Mouse (Mus musculus) spleen, adult 2 months (tissue): ENCODE measurements around the gene Rnf207. TPM values are rescaled to one million over a fixed set of nuclear protein-coding genes. Genes with fewer than 3 reads are reported as not detected.

Source experiments
- DNase-seq, 2 experiments: peaks; one replicate each; pipeline versions ENCODE4 v3.0.0 to v3.0.0-alpha.2; 2012 to 2021; ENCODE audit warnings: low spot score in 2 of 2, low read depth in 1 of 2
- H3K27ac ChIP-seq: fragments of 200-500 bp; 2 replicates; pipeline ENCODE4 v1.5.1; 2012; ENCODE audit warnings: low read length, inconsistent platforms; ENCODE audit not compliant: insufficient read depth
- H3K27me3 ChIP-seq: fragments of 200-500 bp; 2 replicates; pipeline ENCODE4 v1.6.1; 2012; ENCODE audit warnings: mild to moderate bottlenecking, moderate library complexity, low read length, inconsistent platforms; ENCODE audit not compliant: control insufficient read depth, insufficient read depth
- H3K36me3 ChIP-seq: fragments of 200-500 bp; 2 replicates; pipeline ENCODE4 v1.6.1; 2012; ENCODE audit warnings: mild to moderate bottlenecking, low read length, inconsistent platforms; ENCODE audit not compliant: control insufficient read depth, insufficient read depth
- H3K4me1 ChIP-seq: fragments of 200-500 bp; 2 replicates; pipeline ENCODE4 v1.6.1; 2011; ENCODE audit warnings: inconsistent platforms; ENCODE audit not compliant: control insufficient read depth, insufficient read depth, insufficient read length
- H3K4me3 ChIP-seq: fragments of 200-500 bp; 2 replicates; pipeline ENCODE4 v1.5.1; 2011; ENCODE audit warnings: mild to moderate bottlenecking, inconsistent platforms; ENCODE audit not compliant: insufficient read depth, insufficient read length; ENCODE audit errors: extremely low read depth
- CTCF ChIP-seq: fragments of 200-500 bp; IDR thresholded peaks from 2 replicates; pipeline ENCODE4 v1.5.1; 2011; ENCODE audit warnings: mild to moderate bottlenecking, inconsistent platforms; ENCODE audit not compliant: insufficient read depth, insufficient read length, insufficient replicate concordance; ENCODE audit errors: extremely low read depth
- POLR2A ChIP-seq: fragments of 200-500 bp; IDR thresholded peaks from 2 replicates; pipeline ENCODE4 v1.6.1; 2011; ENCODE audit warnings: low read depth, low read length, inconsistent platforms
- WGBS: fragments of 180-500 bp; shearing (Covaris S2); methylation state at CpG from one replicate; pipeline ENCODE4 v1.1.7; 2018; 5-methylcytosine and 5-hydroxymethylcytosine counted together
- polyA plus RNA-seq: library from polyadenylated mRNA; depleted of rRNA; stranded (reverse); fragments of >200 nt; gene quantifications from 2 replicates; pipeline ENCODE4 v1.2.3, GENCODE M21; 2012; rRNA removed

The Rnf207 gene
- polyA plus RNA-seq, 1 experiment: 0.08 TPM

- WGBS: 75% methylated on average over 9 of the region's 9 CpGs
- Histone ChIP-seq H3K36me3 (no peaks in the 10 kb centered on the region), H3K4me1 (no peaks in the 10 kb centered on the region), H3K27ac (no peak overlapping the region), H3K4me3 (no peak overlapping the region), H3K27me3 (no peaks in the 10 kb centered on the region)
- no peak for TF ChIP-seq CTCF
- DNase-seq: no peak
Measured at GRCm38 (mm10) chr4:152262187-152262586, 56.6 kb downstream of the Rnf207 start.

- H3K4me1 ChIP-seq: no peaks in the 10 kb centered on the region
- no peak overlapping the region for H3K27ac ChIP-seq
- no peak for DNase-seq
- no peaks in the 10 kb centered on the region for H3K36me3 ChIP-seq
- TF ChIP-seq CTCF (no peak), POLR2A (no peak)
- H3K4me3 ChIP-seq: no peak overlapping the region
- 90% methylated on average over 8 of the region's 8 CpGs for WGBS
- no peaks in the 10 kb centered on the region for H3K27me3 ChIP-seq
Measured at GRCm38 (mm10) chr4:152260451-152260850, 58.3 kb downstream of the Rnf207 start.

- WGBS: 68% methylated on average over 6 of the region's 6 CpGs
- DNase-seq: no peak
- H3K36me3 ChIP-seq: no peaks in the 10 kb centered on the region
- no peak for TF ChIP-seq POLR2A
- no peak for TF ChIP-seq CTCF
- H3K27me3 ChIP-seq: no peaks in the 10 kb centered on the region
- H3K4me1 ChIP-seq: no peaks in the 10 kb centered on the region
- no peak overlapping the region for H3K27ac ChIP-seq
- H3K4me3 ChIP-seq: no peak overlapping the region
Measured at GRCm38 (mm10) chr4:152257070-152257469, 61.7 kb downstream of the Rnf207 start.

Other genes starting within 250 kb of the Rnf207 start
- gene Plekhg5, start 246.5 kb downstream of the Rnf207 start, polyA plus RNA-seq: 9.5 and 13.1 TPM in 2 replicates
- gene Tnfrsf25, start 203.1 kb downstream of the Rnf207 start, polyA plus RNA-seq: 17.0 and 27.0 TPM in 2 replicates
- 2.1 and 2.7 TPM in 2 replicates for gene Espn, start 166.6 kb downstream of the Rnf207 start, polyA plus RNA-seq
- not detected in 2 replicates for gene Hes2, start 160.1 kb downstream of the Rnf207 start, polyA plus RNA-seq
- gene Acot7, start 140.9 kb downstream of the Rnf207 start, polyA plus RNA-seq: 15.4 and 17.9 TPM in 2 replicates
- gene Gpr153, start 44.8 kb downstream of the Rnf207 start, polyA plus RNA-seq: 10.5 and 15.7 TPM in 2 replicates
- 0.11 TPM in 1 of 2 replicates, not detected in the other for gene Hes3, start 27.3 kb downstream of the Rnf207 start, polyA plus RNA-seq
- 16.2 and 19.3 TPM in 2 replicates for gene Icmt, start 21.8 kb downstream of the Rnf207 start, polyA plus RNA-seq
- 24.6 and 29.3 TPM in 2 replicates for gene Rpl22, start 6.7 kb upstream of the Rnf207 start, polyA plus RNA-seq
- 0.06 and 0.11 TPM in 2 replicates for gene Chd5, start 19.7 kb upstream of the Rnf207 start, polyA plus RNA-seq
- gene Nphp4, start 157.7 kb upstream of the Rnf207 start, polyA plus RNA-seq: 1.2 and 2.1 TPM in 2 replicates
- 34.6 and 47.0 TPM in 2 replicates for gene Kcnab2, start 158.9 kb upstream of the Rnf207 start, polyA plus RNA-seq